Mouse (Mus musculus) cerebellum, adult 8-10 months (tissue): ENCODE results near the gene Pex11a.
"Not testable (repeated sequence)": the region's sequence is repeated elsewhere in the genome, so short reads cannot be mapped to it uniquely, and the experiment has no call there.

Experiments used
- DNase-seq: peaks from one replicate; pipeline ENCODE4 v3.0.0; 2022

Pex11a gene

DNA sequence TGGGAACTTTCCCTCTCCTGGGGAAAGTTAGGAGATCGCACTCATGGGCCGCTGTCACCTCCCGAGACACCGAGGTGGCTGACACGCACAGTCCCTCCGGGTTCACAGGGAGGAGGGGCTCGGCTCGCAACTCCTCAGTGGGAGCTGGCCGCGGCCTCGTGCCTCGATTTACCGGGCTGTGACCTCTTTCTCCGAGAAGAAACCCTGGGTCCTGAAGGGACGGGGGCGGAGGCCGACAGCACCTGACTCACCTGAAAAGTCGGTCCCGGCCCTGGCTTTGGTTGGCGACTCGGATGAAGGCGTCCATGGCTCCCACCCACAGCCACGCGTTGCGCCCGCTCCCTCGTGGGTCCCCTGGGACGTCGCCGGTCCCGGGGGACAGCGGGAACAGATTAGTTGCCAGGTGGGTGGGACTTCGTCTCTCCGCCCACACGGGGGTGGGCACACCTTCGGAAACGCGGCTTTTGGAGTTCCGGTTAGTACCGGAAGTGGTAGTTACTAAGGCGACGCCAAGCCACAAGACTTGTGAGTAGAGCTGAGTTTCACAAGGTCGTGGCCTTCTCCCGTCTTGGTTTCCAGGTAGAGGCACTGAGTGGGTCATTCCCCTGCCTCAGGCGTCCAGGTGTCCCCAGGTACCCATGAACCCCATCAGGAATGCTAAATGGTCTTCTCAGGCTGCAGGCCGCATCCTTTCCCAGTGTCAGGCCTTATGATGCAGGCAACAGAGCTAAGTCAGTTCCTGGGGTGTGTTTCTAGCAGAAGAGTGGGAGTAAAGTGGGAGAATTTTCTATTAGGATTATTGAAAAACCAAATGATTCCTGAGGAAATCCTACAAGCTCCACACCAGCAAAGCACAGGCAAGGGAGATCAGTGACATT lies at the start of gene Pex11a, which contains the start of gene Wdr93:
TSS of gene Pex11a (minus strand) at position 473 of the 878 bp plus-strand sequence.
TSS of gene Wdr93 (plus strand) at position 505 of the 878 bp plus-strand sequence.
- peak; percentile 63 for DNase-seq

DNA sequence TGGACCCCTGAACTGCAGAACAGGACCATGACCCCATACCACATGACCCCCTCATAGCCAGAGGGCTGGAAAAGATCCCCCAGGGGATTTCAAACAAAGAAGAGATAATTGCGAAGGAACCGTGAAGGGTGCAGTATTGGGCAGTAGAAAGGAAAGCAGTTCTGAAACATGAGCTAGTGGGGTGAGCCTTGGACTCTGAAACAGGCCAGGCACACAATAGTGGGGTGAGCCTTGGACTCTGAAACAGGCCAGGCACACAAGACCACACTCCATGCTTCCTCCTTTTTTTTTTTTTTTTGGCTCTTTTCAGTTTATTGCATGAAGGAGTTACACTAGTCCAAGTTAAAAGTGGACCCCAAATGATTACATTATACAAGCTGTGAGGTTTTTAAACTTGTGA lies 46.9 kb upstream of the Pex11a start:
- not testable (repeated sequence) for DNase-seq

GRCm38 (mm10) chr7:79786295-79786694 lies 43.4 kb upstream of the Pex11a start:
- DNase-seq, result peak; percentile 63

GRCm38 (mm10) chr7:79782516-79782855 lies 39.6 kb upstream of the Pex11a start:
- DNase-seq, result no peak

GRCm38 (mm10) chr7:79781826-79782515 lies 39.0 kb upstream of the Pex11a start:
- no peak for DNase-seq

GRCm38 (mm10) chr7:79780647-79781626 lies 38.0 kb upstream of the Pex11a start:
- DNase-seq, result peak; percentile 68

- no peak for DNase-seq
Observed at GRCm38 (mm10) chr7:79771561-79772512, 28.9 kb upstream of the Pex11a start.

DNA sequence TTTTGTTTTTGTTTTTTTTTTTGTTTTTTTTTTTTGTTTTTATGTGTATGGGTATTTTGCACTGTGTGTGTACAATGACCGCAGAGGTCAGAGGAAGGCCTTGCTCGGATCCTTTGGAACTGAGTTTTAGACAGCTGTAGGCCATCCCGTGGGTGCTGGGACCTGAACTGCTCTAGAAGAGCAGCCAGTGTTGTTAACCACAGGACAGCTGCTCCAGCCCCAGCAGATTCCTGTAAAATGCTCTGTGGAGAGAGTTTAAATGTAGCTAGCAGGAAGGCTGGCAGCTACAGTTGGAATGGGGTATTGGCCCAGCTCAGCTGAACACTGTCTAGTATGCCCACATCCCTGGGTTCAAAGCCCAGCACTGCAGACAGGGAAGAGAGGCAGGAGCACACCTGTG lies 26.7 kb upstream of the Pex11a start:
- no peak for DNase-seq

GRCm38 (mm10) chr7:79765991-79766390 lies 23.1 kb upstream of the Pex11a start:
- no peak for DNase-seq

GRCm38 (mm10) chr7:79762106-79762505 lies 19.2 kb upstream of the Pex11a start:
- no peak for DNase-seq

GRCm38 (mm10) chr7:79761124-79761876 lies 18.4 kb upstream of the Pex11a start:
- no peak for DNase-seq

DNA sequence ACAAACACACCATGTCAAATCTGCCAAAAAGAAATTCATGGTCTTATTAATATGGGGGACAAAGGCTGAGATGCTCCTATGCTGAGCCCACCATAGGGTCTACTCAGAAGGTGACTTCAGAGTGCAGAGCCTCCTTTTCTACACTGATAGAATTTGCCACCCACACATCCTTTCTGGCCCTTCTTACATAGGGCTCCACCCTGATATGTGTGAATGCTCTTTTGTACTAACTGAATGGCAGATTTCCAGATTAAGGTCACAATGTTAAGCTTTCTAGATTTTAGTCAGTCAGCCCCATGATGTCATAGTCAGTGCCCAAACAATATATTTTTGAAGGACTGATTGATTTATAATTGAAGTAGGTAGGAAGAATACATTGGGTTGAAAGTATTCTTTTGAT lies 16.8 kb upstream of the Pex11a start:
- DNase-seq, result no peak

DNA sequence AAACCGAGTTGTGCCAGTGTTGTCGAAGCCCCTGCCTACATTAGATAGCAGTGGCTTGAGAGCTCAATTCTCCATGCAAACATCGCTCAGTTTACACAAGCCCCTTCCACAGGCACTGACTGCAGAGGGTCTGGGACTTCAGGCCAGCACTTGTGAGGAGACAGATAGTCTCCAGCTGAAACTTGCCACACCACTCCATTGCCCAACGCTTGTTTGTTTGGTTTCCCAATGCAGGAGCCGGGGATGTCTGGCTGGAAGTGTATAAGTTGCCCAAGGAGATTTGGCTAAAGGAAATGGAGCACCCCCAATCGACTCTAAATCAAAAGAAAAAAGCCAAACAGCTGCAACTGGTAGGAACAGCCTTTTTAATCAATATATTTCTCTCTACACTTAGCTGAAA lies 15.2 kb upstream of the Pex11a start:
- no peak for DNase-seq

DNA sequence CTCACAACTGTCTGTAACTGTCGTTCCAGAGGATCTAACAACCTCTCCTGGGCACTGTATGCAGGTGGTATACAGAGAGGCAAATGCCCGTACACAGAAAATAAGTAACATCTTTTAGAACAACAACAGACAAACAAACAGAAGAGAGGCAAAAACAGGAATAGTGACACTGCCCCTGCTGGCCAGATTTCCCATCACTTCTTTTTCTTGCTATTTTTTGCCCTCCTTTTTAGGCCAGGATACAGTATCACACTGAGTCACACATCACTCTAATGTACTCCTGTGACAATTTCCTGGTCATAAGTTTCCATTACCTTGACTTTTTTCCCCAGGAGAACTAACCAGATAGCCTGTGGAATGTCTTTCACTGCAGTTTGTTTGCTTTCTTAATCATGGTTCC lies 13.4 kb upstream of the Pex11a start:
- no peak for DNase-seq

- no peak for DNase-seq
Observed at GRCm38 (mm10) chr7:79749511-79749910, 6.6 kb upstream of the Pex11a start.

DNA sequence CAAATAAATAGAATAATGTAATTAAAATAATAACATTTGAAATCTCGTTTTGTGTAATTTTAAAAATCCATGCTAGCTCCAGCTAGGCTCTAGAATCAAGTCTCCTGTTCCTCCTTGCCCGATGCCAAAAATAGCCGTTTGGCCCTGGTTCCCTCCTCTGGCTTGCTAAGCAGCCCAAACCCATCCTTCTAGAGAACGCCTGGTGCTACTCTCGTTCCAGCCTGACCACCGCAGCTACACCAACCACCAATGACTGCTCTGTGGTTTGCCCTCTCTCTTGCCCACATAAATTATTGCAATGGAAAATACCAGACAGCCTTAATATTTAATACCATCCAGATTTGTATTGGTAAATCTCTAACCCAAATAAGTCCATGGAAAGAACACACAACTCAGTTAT lies 4.7 kb upstream of the Pex11a start:
- no peak for DNase-seq

DNA sequence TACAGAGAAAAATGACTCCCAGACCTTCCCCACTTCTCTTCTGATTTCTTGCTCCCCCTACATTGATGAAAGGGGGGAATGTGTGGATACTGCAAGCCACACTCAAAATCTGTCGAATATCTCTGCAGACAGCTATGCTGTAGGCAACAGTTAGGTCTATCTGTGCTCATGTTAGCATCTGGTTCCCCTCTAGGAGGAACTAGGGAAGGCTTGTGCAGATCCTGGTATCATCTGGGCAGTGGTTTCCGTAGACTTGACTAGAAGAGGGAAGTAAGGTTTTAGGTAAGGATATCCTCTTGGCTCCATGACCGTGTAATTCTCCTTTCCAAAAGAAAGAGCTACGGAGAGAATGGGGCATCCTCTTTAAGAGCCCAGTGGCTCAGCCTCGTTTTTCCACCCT lies 1.7 kb upstream of the Pex11a start:
- DNase-seq, result no peak

DNA sequence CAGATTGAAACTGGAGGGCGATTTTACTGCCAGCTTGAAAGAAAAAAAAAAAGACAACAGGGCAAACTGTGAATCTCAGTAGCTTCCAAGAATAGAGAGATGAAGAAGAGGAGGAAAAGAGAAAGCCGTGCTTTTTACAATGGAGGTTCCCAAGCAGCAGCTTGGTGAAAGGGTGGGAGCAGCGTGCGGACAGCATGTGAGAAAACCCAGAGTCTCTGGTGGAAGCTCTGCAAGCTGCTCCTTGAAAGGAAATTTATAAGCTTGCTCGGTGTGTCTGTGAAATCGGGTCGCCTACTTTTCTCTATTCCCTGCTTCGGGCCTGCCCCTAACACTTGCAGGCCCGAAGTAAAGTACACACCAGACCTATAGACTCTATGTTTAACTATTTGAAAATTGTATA lies 1.1 kb upstream of the Pex11a start:
- DNase-seq, result no peak

GRCm38 (mm10) chr7:79742277-79742658 lies 663 bp downstream of the Pex11a start:
- no peak for DNase-seq

GRCm38 (mm10) chr7:79740279-79740678 lies 2.7 kb downstream of the Pex11a start:
- DNase-seq, result no peak

DNA sequence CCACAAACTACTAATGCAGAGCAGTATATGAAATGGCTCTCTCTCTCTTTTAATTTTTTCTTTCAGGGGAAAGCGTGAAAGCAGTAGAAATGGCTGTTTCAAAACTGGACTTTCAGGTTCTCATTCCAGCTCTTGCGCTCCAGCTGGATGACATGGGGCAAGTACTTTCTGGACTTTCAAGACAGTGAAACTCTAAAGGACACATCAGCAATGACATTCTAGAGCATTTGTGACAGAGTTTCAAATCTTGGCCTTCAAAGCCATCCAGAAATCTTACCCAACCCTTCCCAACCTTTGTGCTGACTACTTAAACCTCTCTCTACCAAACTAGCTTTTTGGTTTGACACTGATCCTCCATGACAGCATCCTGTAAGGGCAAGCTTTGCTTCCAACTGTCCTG lies 4.0 kb downstream of the Pex11a start:
- DNase-seq, result no peak
